Mouse (Mus musculus): ENCODE results near the gene Tmcc1. TPM values are rescaled to one million over a fixed set of nuclear protein-coding genes. Genes with fewer than 3 reads are reported as not detected.

Tmcc1 gene
- 10 to 100 TPM; 43.2 to 46.8 TPM for total RNA-seq (2023)

DNA sequence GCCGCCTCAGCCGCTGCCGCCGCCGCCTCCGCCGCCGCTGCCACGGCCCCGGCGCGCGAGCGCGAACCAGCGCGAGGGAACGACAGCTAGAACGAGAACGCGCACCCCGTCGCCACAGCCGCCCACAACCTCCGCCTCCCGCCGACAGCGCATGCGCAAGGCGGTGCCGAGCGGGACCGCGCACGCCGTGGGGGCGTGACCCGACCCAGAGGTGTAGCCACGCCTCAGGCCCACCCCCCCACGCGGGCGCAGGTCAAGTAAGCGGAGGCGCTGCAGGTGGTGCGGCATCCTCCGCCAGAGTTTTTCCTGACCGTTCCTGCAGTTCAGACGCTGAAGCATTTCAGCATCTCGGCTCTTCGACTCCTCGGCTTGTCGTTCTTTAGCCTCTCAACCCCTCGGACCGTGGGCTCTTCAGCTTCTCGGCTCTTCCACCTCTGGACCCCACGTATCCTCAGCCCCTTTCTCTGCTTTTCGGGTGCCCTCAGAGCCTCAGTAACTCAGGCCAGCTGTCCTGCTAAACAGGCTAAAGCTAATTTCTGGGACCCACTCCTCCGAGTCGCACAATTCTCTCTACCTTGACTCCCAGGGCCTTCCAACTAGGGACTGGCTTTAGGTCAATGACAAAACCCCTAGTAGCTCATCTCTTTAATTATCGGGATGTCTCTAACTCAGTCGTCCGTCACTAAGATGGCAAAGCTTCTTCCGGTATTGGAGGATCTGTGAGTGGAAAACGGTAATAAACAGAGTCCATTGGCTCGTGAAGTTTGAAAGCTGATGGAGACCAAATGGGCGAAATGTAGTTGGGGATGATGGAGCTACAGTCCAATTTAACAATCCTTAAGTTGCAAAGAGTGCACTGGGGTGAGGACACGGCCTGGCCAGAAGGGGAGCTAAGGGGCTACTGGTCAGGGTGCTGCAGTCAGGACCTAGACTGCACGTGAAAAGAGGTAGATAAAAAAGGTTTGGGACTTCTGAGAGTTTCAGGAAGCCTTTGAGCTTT is at the start of gene Tmcc1:
Tmcc1 (minus strand) TSS at position 93 of the 1,000 bp plus-strand sequence.

DNA sequence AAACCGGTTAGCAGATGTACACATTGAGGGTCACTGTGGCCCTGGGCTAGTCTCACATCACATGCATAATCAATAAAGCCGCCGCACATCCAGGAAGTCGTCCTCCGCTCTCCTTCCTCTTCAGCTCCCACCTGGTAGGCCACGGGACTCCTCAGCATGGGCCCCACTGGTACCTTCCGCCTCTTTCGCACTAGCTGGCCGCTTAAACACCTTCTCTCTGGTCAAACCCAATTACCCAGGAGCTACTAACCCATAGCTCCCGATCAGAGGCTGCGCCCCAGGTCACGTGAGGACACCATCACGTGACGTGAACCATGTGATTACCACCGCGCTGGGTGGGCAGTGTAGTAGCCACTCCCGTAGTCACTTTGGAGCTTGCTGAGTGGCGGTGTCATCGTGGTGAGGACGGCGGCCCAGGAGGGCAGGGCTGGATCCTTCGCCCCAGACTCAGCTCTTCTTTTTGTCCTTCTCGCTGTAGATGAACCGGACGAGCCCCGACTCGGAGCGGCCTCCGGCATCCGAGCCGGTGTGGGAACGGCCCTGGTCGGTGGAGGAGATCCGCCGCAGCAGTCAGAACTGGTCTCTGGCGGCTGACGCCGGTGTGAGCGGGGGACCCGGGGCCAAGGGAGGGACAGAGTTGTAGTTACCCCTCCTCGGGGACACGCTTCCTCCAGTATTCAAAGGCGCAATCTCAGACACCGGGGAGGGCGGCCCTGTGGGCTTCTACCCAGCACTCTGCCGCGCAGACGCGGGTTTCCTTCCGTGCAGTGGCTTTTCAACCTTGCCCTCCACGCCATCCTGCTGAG is 14.6 kb upstream of the Tmcc1 start, which contains the start of gene Washc2:
Washc2 (plus strand) TSS at position 310 of the 806 bp plus-strand sequence.

DNA sequence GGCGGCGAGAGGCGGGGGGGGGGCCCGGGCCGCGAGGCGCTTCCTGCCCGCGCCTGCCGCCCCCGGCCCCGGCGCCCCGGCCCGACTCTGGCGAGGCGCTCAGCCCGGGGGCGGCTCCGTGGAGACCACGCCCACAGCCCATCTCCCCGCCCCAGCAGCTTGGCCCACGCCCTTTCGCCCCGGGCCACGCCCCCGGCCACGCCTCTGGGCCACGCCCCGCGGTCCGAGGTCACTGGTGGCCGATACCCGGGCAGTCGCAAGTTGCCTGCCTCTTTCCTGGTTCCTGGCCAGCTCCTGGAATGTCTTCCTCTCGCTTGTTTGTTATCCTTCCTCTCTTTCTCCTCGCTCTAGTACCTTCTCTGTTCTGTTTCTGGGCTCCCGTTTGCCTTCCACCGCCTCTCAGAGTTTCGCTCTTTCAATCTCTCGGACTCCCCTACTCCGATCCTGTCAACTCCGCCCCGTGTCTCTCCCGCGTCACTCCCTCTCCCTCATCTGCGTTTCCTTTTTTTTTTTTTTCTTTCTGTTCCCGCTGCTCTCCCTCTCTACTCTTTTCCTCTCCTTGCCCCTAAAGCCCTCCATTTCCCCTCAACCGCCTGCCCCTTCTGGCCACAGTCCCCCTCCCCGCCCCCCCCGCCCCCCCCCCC is 198.3 kb downstream of the Tmcc1 start, which contains the start of gene Plxnd1:
Plxnd1 (minus strand) TSS at position 129 of the 644 bp plus-strand sequence.

Other genes starting within 250 kb of the Tmcc1 start
- gene H1foo, start 248.5 kb downstream of the Tmcc1 start, total RNA-seq (2023), result not detected
- gene Plxnd1, start 198.5 kb downstream of the Tmcc1 start, total RNA-seq (2023), result 10 to 100 TPM; 23.1 to 27.1 TPM
- 10 to 100 TPM; 95.6 to 98.6 TPM for gene Washc2, start 14.6 kb upstream of the Tmcc1 start, total RNA-seq (2023)
- 1 to 10 TPM; 2.0 to 4.6 TPM for gene Zfand4, start 70.7 kb upstream of the Tmcc1 start, total RNA-seq (2023)
- gene March8, start 144.5 kb upstream of the Tmcc1 start, total RNA-seq (2023), result 1 to 10 TPM; 1.2 to 2.8 TPM